Mouse (Mus musculus) liver, embryonic 14.5 days (tissue): ENCODE data around the gene Fastkd5. TPM values are rescaled to one million over a fixed set of nuclear protein-coding genes. Genes with fewer than 3 reads are reported as not detected.
"Not testable (repeated sequence)": the region's sequence is repeated elsewhere in the genome, so short reads cannot be mapped to it uniquely, and the experiment has no call there.

ENCODE experiments used
- ATAC-seq: fragments of 200-750 bp; cut with Nextera tagmentation; 2 replicates; pipeline ENCODE4 v1.8.0; 2017; ENCODE audit warnings: moderate number of reproducible peaks, mild to moderate bottlenecking, moderate library complexity; ENCODE audit not compliant: insufficient read depth
- DNase-seq, 3 experiments: peaks; one replicate each; pipeline ENCODE4 v3.0.0-alpha.2; 2012 to 2013; ENCODE audit warnings: low read depth in 3 of 3, low spot score in 3 of 3
- H3K27ac ChIP-seq: fragments of 300-500 bp; sonication (generic); 2 replicates; pipeline ENCODE4 v1.5.1; 2014; ENCODE audit warnings: moderate library complexity, mild to moderate bottlenecking, control low read depth, inconsistent platforms
- H3K27me3 ChIP-seq: fragments of 300-500 bp; sonication (generic); 2 replicates; pipeline ENCODE4 v1.6.1; 2014; ENCODE audit warnings: mild to moderate bottlenecking, low read length, moderate library complexity; ENCODE audit not compliant: control insufficient read depth, insufficient read depth
- H3K36me3 ChIP-seq: fragments of 300-500 bp; sonication (generic); replicated peaks from 2 replicates; pipeline ENCODE4 v1.6.1; 2014; ENCODE audit warnings: low read depth; ENCODE audit not compliant: control insufficient read depth, insufficient read depth
- H3K4me1 ChIP-seq, 2 experiments: fragments of 200-500 bp in 1 of 2; fragments of 300-500 bp in 1 of 2; sonication (generic) in 1 of 2; replicated peaks; 2 replicates each; pipeline ENCODE4 v1.6.1; 2012 to 2014; ENCODE audit warnings: antibody characterized with exemption in 1 of 2, inconsistent platforms in 1 of 2, low read length in 1 of 2; ENCODE audit not compliant: control insufficient read depth in 2 of 2, insufficient read depth in 2 of 2
- H3K4me2 ChIP-seq: fragments of 300-500 bp; sonication (generic); 2 replicates; pipeline ENCODE4 v1.6.1; 2014; ENCODE audit warnings: low read depth, mild to moderate bottlenecking, control low read depth, moderate library complexity
- H3K4me3 ChIP-seq, 2 experiments: fragments of 200-500 bp in 1 of 2; fragments of 300-500 bp in 1 of 2; sonication (generic) in 1 of 2; 2 replicates each; pipeline ENCODE4 v1.5.1; 2012 to 2014; ENCODE audit warnings: low read depth in 2 of 2, low read length in 2 of 2, mild to moderate bottlenecking in 2 of 2, control low read depth in 1 of 2, inconsistent platforms in 1 of 2, moderate library complexity in 1 of 2; ENCODE audit not compliant: insufficient read depth in 1 of 2
- H3K9ac ChIP-seq: fragments of 300-500 bp; sonication (generic); replicated peaks from 2 replicates; pipeline ENCODE4 v1.6.1; 2014; ENCODE audit warnings: mild to moderate bottlenecking, control low read depth, moderate library complexity
- H3K9me3 ChIP-seq: fragments of 300-500 bp; sonication (generic); 2 replicates; pipeline ENCODE4 v1.6.1; 2016; ENCODE audit warnings: low read length, mixed read lengths; ENCODE audit not compliant: control insufficient read depth
- CTCF ChIP-seq: IDR thresholded peaks from 2 replicates; pipeline ENCODE4 v1.5.1; 2016; ENCODE audit warnings: antibody characterized with exemption, low read depth, control low read depth
- EP300 ChIP-seq: IDR thresholded peaks from 2 replicates; pipeline ENCODE4 v1.6.1; 2016; ENCODE audit warnings: antibody characterized with exemption, low read depth
- WGBS: fragments of 180-500 bp; shearing (Covaris S2); extraction: QIAGEN DNeasy Blood & Tissue Kit; methylation state at CpG from one replicate; pipeline ENCODE4 v1.1.7; 2014; ENCODE audit not compliant: insufficient replicate concordance; 5-methylcytosine and 5-hydroxymethylcytosine counted together
- polyA plus RNA-seq, 2 experiments: library from polyadenylated mRNA; depleted of rRNA in 1 of 2; stranded (reverse) in 1 of 2; unstranded in 1 of 2; fragments of >200 nt; fragmentation: Nextera tagmentation in 1 of 2; extraction: Ambion mirVana in 1 of 2; gene quantifications; 2 replicates each; pipeline versions ENCODE4 v1.2.1 to v1.2.3; 2012 to 2014

The Fastkd5 gene
- polyA plus RNA-seq, 2 experiments, result 3.6 to 11.9 TPM

GRCm38 (mm10) chr2:130581201-130581600 is 48.6 kb downstream of the Fastkd5 start:
- H3K4me3 ChIP-seq, result no peak overlapping the region

GRCm38 (mm10) chr2:130579791-130580190 is 50.0 kb downstream of the Fastkd5 start:
- no peak for TF ChIP-seq CTCF
- no peak for TF ChIP-seq EP300
- Histone ChIP-seq H3K27me3 (peaks cover 79% of the 10 kb centered on the region), H3K4me3 (no peak overlapping the region), H3K27ac (no peak overlapping the region), H3K9ac (no peak overlapping the region), H3K4me1 (peaks cover 0 to 2% of the 10 kb centered on the region in 2 experiments; a peak in 1 of 4 replicates), H3K36me3 (no peaks in the 10 kb centered on the region), H3K9me3 (no peaks in the 10 kb centered on the region), H3K4me2 (no peak overlapping the region)
- WGBS, result 6% methylated on average over 8 of the region's 8 CpGs
- no peak for ATAC-seq
- no peak for DNase-seq

More at GRCm38 (mm10) chr2:130581201-130581600, 48.6 kb downstream of the Fastkd5 start:
- ATAC-seq, result no peak
- Histone ChIP-seq H3K27ac (no peak overlapping the region), H3K4me2 (no peak overlapping the region), H3K4me1 (peaks cover 0 to 2% of the 10 kb centered on the region in 2 experiments; a peak in 1 of 4 replicates), H3K36me3 (no peaks in the 10 kb centered on the region), H3K9ac (no peak overlapping the region), H3K27me3 (peaks cover 66% of the 10 kb centered on the region), H3K9me3 (no peaks in the 10 kb centered on the region)
- no peak for DNase-seq
- WGBS, result 6% methylated on average over 16 of the region's 16 CpGs
- TF ChIP-seq EP300, result no peak
- no peak for TF ChIP-seq CTCF

- ATAC-seq (no peak), DNase-seq (no peak)
- peaks cover 79% of the 10 kb centered on the region for H3K27me3 ChIP-seq
- WGBS, result 7% methylated on average over 11 of the region's 11 CpGs
- no peak overlapping the region for H3K9ac ChIP-seq
- H3K27ac ChIP-seq, result no peak overlapping the region
- H3K9me3 ChIP-seq, result no peaks in the 10 kb centered on the region
- no peaks in the 10 kb centered on the region for H3K36me3 ChIP-seq
- TF ChIP-seq CTCF (peak; percentile 86), EP300 (no peak)
- H3K4me1 ChIP-seq, result peaks cover 0 to 2% of the 10 kb centered on the region in 2 experiments; a peak in 1 of 4 replicates
- no peak overlapping the region for H3K4me2 ChIP-seq
- no peak overlapping the region for H3K4me3 ChIP-seq
Measured at GRCm38 (mm10) chr2:130578148-130578547, 51.7 kb downstream of the Fastkd5 start.

- peak; percentile 62; the same call in 1 of the 2 replicates for ATAC-seq
- Histone ChIP-seq H3K27ac (no peak overlapping the region), H3K9ac (no peak overlapping the region), H3K4me1 (peaks cover 0 to 2% of the 10 kb centered on the region in 2 experiments; a peak in 1 of 4 replicates), H3K27me3 (peaks cover 77% of the 10 kb centered on the region), H3K4me3 (no peak overlapping the region), H3K36me3 (no peaks in the 10 kb centered on the region), H3K4me2 (peak overlapping the region; percentile 28), H3K9me3 (no peaks in the 10 kb centered on the region)
- 5% methylated on average over 12 of the region's 12 CpGs for WGBS
- TF ChIP-seq EP300 (no peak), CTCF (no peak)
- DNase-seq, result peak in 2 of 3 experiments; percentile 35 to 37
Measured at GRCm38 (mm10) chr2:130577632-130578031, 52.2 kb downstream of the Fastkd5 start.

GRCm38 (mm10) chr2:130577021-130577420 is 52.8 kb downstream of the Fastkd5 start:
- H3K4me3 ChIP-seq, result no peak overlapping the region
- peaks cover 70% of the 10 kb centered on the region for H3K27me3 ChIP-seq
- ATAC-seq (no peak), DNase-seq (no peak)
- H3K4me1 ChIP-seq, result peaks cover 0 to 2% of the 10 kb centered on the region in 2 experiments; a peak in 1 of 4 replicates
- H3K9me3 ChIP-seq, result no peaks in the 10 kb centered on the region
- TF ChIP-seq CTCF, result no peak
- TF ChIP-seq EP300, result no peak
- peak overlapping the region; percentile 29 for H3K4me2 ChIP-seq
- no peak overlapping the region for H3K9ac ChIP-seq
- H3K36me3 ChIP-seq, result no peaks in the 10 kb centered on the region
- H3K27ac ChIP-seq, result no peak overlapping the region
- WGBS, result 5% methylated on average over 9 of the region's 9 CpGs

GRCm38 (mm10) chr2:130576564-130576963 is 53.3 kb downstream of the Fastkd5 start:
- WGBS, result 6% methylated on average over 30 of the region's 32 CpGs
- Histone ChIP-seq H3K27me3 (peaks cover 66% of the 10 kb centered on the region), H3K4me2 (peak overlapping the region; percentile 29), H3K4me3 (0 out of 4 replicates have a peak overlapping the region, but pooled peaks of 1 of the 2 experiments have one; percentile 18)
- H3K4me1 ChIP-seq, H3K36me3 ChIP-seq, H3K9me3 ChIP-seq, H3K9ac ChIP-seq, DNase-seq, ATAC-seq, H3K27ac ChIP-seq: not testable (repeated sequence)
